7 mouse cellular contexts compared by ENCODE assay signal in the genomic region with DNA sequence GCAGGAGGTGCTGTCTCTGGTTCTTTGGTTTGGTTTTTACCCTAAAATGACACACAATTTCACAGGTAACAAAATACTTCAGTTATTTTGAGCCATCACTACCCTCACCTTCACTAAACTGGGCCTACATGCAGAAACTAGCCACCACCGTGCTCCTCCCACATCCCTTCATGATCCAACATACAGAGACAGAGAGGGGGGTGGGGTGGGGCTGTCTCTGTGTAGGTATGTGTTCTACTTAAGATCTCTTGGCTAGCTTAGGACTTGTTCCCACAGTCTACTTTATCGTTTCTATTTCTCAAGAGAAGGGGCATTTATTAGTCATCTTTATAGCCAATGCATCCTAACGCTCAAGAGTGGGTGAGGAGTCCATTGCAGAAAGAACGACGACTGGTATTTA. TPM values are rescaled to one million over a fixed set of nuclear protein-coding genes. Genes with fewer than 3 reads are reported as not detected.
A peak's percentile ranks its signal among the peaks of the same experiment; 100 is the strongest.
DNase-seq lines count a peak whose midpoint lies in the region; ATAC-seq and TF ChIP-seq lines count a peak whose summit lies in the region.

No protein-coding gene starts in this region.

- peak overlapping the region; percentile 81 for H3K9ac ChIP-seq in intestine, embryonic 15.5 days

- WGBS in intestine, embryonic 15.5 days = 4% methylated on average over 5 of the region's 5 CpGs
- 12% methylated on average over 3 of the region's 5 CpGs for WGBS in macrophage (ENCODE audit: missing documents)

- H3K4me1 ChIP-seq in embryonic fibroblast, embryonic 13.5 days (ENCODE audit: control insufficient read depth, insufficient read depth, low read length) = peaks cover 2% of the 10 kb centered on the region; the same call in 1 of the 2 replicates
- H3K4me1 ChIP-seq in intestine, embryonic 15.5 days (replicated peaks) = 0 out of 2 replicates have a peak, but pooled peaks cover 6% of the 10 kb centered on the region

- H3K9me3 ChIP-seq in intestine, embryonic 15.5 days = no peaks in the 10 kb centered on the region

- H3K27ac ChIP-seq in embryonic fibroblast, embryonic 13.5 days (ENCODE audit: insufficient read depth, low read length) = peak overlapping the region; percentile 87
- H3K27ac ChIP-seq in intestine, embryonic 15.5 days = peak overlapping the region; percentile 99
- peak overlapping the region; percentile 83 for H3K27ac ChIP-seq in macrophage

- no peaks in the 10 kb centered on the region for H3K79me2 ChIP-seq in macrophage (ENCODE audit: inconsistent target)

- no peak for TF ChIP-seq CTCF in brain, embryonic 14.5 days (IDR thresholded peaks at IDR 0.05; ENCODE audit: borderline replicate concordance, extremely low read depth, insufficient read depth, insufficient read length)
- TF ChIP-seq CTCF in embryonic fibroblast, embryonic 13.5 days (IDR thresholded peaks at IDR 0.05; ENCODE audit: borderline replicate concordance, insufficient read depth, low read length) = no peak

- peak; percentile 18 for DNase-seq in right cerebral cortex, postnatal 25 days
- no peak for DNase-seq in right cerebral cortex, adult 18-20 months
- DNase-seq in brain, embryonic 14.5 days (ENCODE audit: low read depth) = peak; percentile 56
- no peak for DNase-seq in urinary bladder, postnatal 25 days (ENCODE audit: low spot score)

- H3K36me3 ChIP-seq in intestine, embryonic 15.5 days = no peaks in the 10 kb centered on the region
- peaks cover under 1% of the 10 kb centered on the region; the same call in 1 of the 2 replicates for H3K36me3 ChIP-seq in macrophage (ENCODE audit: inconsistent target)

- no peak for TF ChIP-seq POLR2A in brain, embryonic 14.5 days (IDR thresholded peaks at IDR 0.05; ENCODE audit: borderline replicate concordance, extremely low read depth, insufficient read depth, insufficient read length, poor library complexity, severe bottlenecking)
- no peak; the same call in 1 of the 2 replicates for TF ChIP-seq POLR2A in embryonic fibroblast, embryonic 13.5 days (IDR thresholded peaks at IDR 0.05; ENCODE audit: low read depth, low read length)

- no peaks in the 10 kb centered on the region for H3K27me3 ChIP-seq in intestine, embryonic 15.5 days (replicated peaks)

- peak overlapping the region; percentile 82 for H3K4me2 ChIP-seq in intestine, embryonic 15.5 days (replicated peaks)

- H3K4me3 ChIP-seq in embryonic fibroblast, embryonic 13.5 days (ENCODE audit: insufficient read depth, low read length) = peak overlapping the region; percentile 46
- H3K4me3 ChIP-seq in intestine, embryonic 15.5 days (replicated peaks) = peak overlapping the region; percentile 74
- peak overlapping the region; percentile 64 for H3K4me3 ChIP-seq in macrophage (ENCODE audit: inconsistent target)

- ATAC-seq in intestine, embryonic 15.5 days = peak; percentile 46

RNA-seq across cellular contexts. Expression of a gene that starts 0.7 kb away (rescaled TPM):
- 38.1 and 50.0 TPM in 2 replicates for polyA plus RNA-seq in brain, embryonic 14.5 days (2012; rRNA removed)
- polyA plus RNA-seq in embryonic fibroblast, embryonic 13.5 days (2011; ENCODE audit: insufficient read length, low read depth, missing spikeins) = 29.7 and 31.3 TPM in 2 replicates
- polyA plus RNA-seq in intestine, embryonic 15.5 days (2015; fragmentation: Nextera tagmentation; extraction: Ambion mirVana) = 47.2 and 52.1 TPM in 2 replicates
- 10 to 100 TPM in 19 of 26 experiments, 1 to 10 TPM in 6, not detected in 1; 3.1 to 20.9 (median 12.7) TPM for total RNA-seq in macrophage (2018; cell fraction: chromatin; rRNA removed)
- 10 to 100 TPM; 12.1 to 31.2 (median 21.3) TPM for total RNA-seq in macrophage (2018; cell fraction: cytosol; rRNA removed)
- 10 to 100 TPM in 17 of 26 experiments, 1 to 10 TPM in 9; 4.1 to 19.5 (median 11.0) TPM for total RNA-seq in macrophage (2018; cell fraction: nucleus; rRNA removed)
- 23.4 to 27.6 TPM (median 24.6 TPM) in 3 replicates for polyA plus RNA-seq in macrophage (2018)

RNA-seq across cellular contexts. Expression of a gene that starts 25.8 kb away (rescaled TPM):
- 59.7 and 63.1 TPM in 2 replicates for polyA plus RNA-seq in brain, embryonic 14.5 days (2012; rRNA removed)
- polyA plus RNA-seq in embryonic fibroblast, embryonic 13.5 days (2011; ENCODE audit: insufficient read length, low read depth, missing spikeins) = 34.9 and 37.9 TPM in 2 replicates
- polyA plus RNA-seq in intestine, embryonic 15.5 days (2015; fragmentation: Nextera tagmentation; extraction: Ambion mirVana) = 132 and 147 TPM in 2 replicates
- total RNA-seq in macrophage (2018; cell fraction: chromatin; rRNA removed) = 10 to 100 TPM in 15 of 26 experiments, 1 to 10 TPM in 11; 4.3 to 25.7 (median 10.7) TPM
- total RNA-seq in macrophage (2018; cell fraction: cytosol; rRNA removed) = 10 to 100 TPM; 32.2 to 80.8 (median 50.1) TPM
- 10 to 100 TPM in 25 of 26 experiments, 1 to 10 TPM in 1; 8.9 to 41.5 (median 21.3) TPM for total RNA-seq in macrophage (2018; cell fraction: nucleus; rRNA removed)
- polyA plus RNA-seq in macrophage (2018) = 53.6 to 89.0 TPM (median 71.9 TPM) in 3 replicates

RNA-seq across cellular contexts. Expression of a gene that starts 40.7 kb away (rescaled TPM):
- 79.3 and 82.9 TPM in 2 replicates for polyA plus RNA-seq in brain, embryonic 14.5 days (2012; rRNA removed)
- 126 and 134 TPM in 2 replicates for polyA plus RNA-seq in embryonic fibroblast, embryonic 13.5 days (2011; ENCODE audit: insufficient read length, low read depth, missing spikeins)
- polyA plus RNA-seq in intestine, embryonic 15.5 days (2015; fragmentation: Nextera tagmentation; extraction: Ambion mirVana) = 57.4 and 60.0 TPM in 2 replicates
- 100 to 1,000 TPM in 12 of 26 experiments, 10 to 100 TPM in 14; 43.4 to 253 (median 95.3) TPM for total RNA-seq in macrophage (2018; cell fraction: chromatin; rRNA removed)
- 10 to 100 TPM; 33.3 to 80.0 (median 54.7) TPM for total RNA-seq in macrophage (2018; cell fraction: cytosol; rRNA removed)
- 100 to 1,000 TPM in 5 of 26 experiments, 10 to 100 TPM in 21; 29.6 to 130 (median 74.0) TPM for total RNA-seq in macrophage (2018; cell fraction: nucleus; rRNA removed)
- 50.7 to 145 TPM (median 61.2 TPM) in 3 replicates for polyA plus RNA-seq in macrophage (2018)

Comparison
In these comparisons a context has a peak if more than half of its experiments do, and no peak if none do; other contexts are left out.
1. DNase-seq: peak in right cerebral cortex, postnatal 25 days (single experiment) and brain, embryonic 14.5 days (single experiment); none in right cerebral cortex, adult 18-20 months (single experiment) and urinary bladder, postnatal 25 days (single experiment).
2. Peak in every context shown above with its lines, with median percentiles within 50 percentile points of each other: H3K27ac ChIP-seq and H3K4me3 ChIP-seq.